Mouse (Mus musculus) brain, adult 10 weeks (tissue): ENCODE results near the gene Bcl2l2. TPM values are rescaled to one million over a fixed set of nuclear protein-coding genes. Genes with fewer than 3 reads are reported as not detected.

Experiments used
- polyA plus RNA-seq: library from polyadenylated mRNA; stranded (reverse); fragments of 350-450 nt; fragmentation: Illumina TruSeq; extraction: RNeasy Lipid Tissue Mini Kit (QIAGEN cat#74804); gene quantifications from one replicate; pipeline ENCODE4 v1.2.3, GENCODE M21; 2015; ENCODE audit warnings: low read depth, low replicate concordance

The Bcl2l2 gene
- 100 TPM for polyA plus RNA-seq

DNA sequence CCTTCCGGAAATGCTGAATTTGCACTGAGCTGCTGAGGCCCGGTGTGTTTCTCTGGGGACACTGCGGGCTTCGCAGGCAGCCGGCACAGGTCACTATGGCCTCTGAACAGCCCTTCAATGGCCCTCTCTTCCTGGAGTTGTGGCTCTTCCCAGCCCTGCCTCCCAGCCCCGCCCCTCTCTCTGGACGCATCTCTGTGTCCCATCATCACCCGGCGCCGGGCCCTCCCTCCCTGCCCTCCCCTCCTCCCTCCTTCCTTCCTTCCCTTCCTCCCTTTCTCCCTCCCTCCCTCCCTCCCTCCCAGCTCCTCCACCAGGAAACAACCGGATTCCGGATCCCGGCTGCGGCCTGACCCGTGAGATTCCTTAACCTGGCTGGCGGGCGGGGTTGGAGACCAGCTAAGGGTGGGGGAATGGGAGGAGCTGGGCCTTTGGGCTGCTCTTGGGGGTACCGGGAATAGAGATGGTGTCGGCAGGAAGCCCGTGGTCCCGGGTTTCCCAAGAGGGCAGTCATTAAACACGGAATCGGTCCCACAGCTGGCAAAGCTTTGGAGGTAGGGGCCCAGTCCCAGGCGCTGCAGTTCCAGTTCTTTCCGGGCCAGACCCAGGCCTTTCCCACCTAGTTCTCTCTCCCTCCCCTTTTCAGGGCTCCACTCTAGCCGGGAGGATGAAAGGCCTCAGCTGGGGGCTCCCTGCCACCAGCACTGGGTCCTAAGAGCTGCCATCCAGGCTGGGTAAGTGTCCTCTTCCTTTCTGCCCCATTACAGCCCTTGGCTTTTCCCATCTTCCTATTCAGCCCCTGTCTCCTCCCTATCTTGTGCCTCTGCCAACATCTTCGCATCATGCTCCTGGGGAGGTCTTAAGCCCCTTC is at the start of gene Bcl2l2, which contains the start of gene Gm20521:
Gene Bcl2l2, plus strand, starts transcription at position 224 of the 868 bp plus-strand sequence.
Gene Gm20521, plus strand, starts transcription at position 288 of the 868 bp plus-strand sequence.

DNA sequence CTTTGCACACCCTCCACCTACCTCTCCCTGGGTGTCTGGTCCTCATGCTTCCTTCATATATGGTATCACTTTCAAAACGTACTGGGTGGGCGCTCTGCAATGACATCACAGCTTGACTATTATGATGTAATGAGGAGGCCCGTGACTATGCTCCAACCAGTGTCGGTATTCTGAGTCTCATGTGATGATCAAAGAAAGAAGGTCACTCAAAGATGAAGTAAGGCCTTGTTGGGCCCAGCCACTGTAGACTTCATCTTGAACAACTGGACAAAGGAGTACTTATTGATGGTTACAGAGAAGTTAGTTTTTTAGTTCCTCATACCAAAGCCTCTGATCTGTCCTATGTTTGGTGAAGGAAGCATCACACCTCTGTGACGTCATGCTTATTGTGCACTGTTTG is 12.3 kb upstream of the Bcl2l2 start, which contains the start of gene Homez:
Gene Homez, minus strand, starts transcription at position 101 of the 400 bp plus-strand sequence.

DNA sequence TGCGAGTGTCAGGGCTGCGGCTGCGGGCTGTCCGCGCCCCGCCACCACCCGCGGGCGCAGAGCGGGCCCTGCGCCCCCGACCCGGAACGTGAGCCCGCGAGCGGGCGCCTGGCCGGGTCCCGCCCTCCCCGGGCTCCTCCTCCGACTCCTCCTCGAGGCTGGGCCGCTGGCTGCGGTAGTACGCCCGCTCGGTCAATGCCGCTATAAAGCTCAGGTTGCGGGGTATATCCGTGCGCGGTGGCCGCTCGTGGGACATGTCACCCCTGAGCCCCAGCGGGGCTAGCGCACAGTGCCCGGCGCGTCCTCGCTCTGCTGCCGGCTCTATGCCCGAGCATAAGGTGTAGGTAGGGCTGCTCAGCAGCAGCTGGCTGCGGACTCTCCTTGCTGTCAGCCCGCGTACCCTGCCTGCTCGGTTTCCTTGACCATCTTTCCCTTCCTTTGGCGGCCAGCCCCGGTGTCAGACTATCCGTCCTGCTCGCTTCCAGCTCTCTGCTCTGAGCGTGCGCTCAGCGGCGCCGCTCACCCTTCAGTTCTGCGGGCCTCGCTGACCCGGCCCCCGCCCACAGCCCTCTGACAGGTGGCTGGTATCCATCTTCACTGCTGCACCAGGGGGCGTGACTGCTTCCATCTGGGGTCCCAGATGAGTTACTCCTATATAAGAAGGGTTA is 6.0 kb upstream of the Bcl2l2 start, which contains the start of gene Ppp1r3e:
Gene Ppp1r3e, minus strand, starts transcription at position 503 of the 668 bp plus-strand sequence.

DNA sequence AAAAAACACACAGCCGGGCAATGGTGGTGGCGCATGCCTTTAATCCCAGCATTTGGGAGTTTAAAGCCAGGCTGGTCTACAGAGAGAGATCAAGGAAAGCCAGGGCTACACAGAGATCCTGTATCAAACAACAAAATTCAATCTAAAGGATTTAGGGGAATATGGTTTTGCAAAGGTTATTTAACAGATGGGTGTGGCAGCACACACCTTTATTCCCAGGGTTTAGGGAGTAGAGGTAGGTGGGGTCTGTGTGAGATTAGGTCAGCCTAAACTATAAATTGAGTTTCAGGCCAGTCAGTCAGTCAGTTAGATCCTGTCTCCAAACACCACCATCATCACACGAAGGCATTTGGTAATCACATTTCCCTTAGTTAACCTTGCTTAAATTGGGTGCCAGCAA is 9.0 kb downstream of the Bcl2l2 start, which contains the start of gene Pabpn1:
Gene Pabpn1, plus strand, starts transcription at position 301 of the 400 bp plus-strand sequence.

DNA sequence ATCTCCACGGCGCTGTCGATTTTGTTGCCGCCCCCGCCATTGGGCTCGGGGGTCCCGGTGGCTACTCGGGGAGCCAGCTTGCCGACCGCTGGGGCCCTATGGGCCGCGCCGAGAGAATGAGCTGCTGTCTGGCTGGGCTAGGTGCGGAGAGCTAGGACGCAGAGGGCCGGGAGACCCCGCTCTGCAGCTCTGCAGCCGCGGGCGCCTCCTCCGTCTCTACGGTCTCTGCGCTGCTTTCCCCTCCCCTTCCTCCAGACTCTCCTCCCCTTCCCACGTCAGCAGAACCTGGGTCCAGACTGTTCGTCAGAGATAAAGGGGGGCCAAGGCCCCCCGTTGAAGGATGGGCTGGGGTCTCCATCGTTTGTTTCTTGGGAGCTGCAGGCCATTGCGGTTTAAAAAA is 29.7 kb downstream of the Bcl2l2 start, which contains the start of gene Slc22a17:
Gene Slc22a17, minus strand, starts transcription at position 247 of the 400 bp plus-strand sequence.

DNA sequence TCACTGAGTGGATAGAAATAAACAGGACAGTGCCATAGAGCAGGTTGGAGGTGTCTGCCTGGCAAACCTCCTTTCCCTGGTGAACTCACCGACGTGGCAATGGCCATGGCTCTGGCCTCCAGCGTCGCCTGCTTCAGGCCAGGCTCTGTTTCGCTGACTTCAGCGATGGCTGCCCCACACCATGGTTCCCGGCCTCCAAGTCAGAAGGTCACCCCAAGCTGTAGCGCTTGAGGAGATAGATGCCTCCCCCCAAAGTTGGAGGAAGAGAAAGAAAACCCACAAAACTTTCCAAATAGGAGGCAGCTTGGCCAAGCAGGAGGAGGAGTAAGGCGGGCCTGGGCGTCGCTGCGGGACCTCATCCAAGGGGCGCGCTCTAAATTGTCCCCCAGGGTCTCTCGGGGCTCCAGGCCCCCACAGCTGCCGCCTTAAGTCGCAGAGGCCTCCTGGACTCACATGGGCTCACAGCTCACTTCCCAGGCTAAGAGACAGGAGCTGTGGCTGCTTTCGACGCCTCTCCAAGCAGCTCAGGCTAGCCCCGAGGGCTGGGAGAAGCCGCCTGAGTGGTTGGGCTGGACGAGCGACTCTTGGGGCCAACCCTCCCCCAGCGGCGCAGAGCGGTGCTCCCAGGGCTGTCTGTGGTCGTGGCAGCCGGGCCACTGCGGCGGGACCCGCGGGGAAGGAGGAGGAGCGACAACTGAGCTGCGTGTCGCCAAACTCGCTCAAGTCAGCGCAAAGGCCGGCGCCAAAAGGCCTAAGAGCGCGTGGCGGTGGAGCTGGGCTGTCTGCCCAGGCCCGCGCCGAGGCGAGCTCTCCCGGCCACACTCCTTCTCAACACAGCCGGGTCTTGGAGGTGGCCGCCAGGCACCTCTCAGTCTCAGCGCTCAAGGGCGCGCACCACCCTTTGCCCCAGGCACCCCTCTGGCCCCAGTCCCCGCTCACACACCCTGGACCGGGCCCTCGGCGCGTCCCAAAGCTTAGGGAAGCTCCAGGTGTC is 42.5 kb downstream of the Bcl2l2 start, which contains the start of gene Efs:
Gene Efs, minus strand, starts transcription at position 778 of the 994 bp plus-strand sequence.

DNA sequence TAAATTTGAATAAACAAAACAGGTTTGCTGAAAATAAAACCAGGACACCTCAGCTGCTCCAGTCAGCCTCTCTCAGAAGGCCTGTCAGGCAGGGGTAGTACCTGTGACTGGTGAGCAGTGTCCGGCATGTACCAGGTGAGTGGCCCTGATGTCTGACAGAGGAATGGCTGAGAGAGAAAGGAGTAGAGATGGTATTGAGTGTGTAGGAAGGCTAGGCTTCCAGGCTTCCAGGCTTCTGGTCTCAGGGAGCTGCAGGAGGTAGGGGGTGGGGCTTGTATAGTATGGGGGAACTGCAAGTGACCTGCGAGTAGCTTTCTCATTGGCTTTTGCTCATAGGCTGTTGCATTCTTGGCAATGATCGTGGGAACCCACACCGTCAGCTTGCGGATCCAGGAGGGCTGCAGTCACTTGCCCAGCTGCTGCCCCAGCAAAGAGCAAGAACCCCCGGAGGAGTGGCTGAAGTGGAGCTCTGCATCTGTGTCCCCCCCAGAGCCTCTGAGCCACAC is 49.5 kb downstream of the Bcl2l2 start, which contains the start of gene Il25:
Gene Il25, plus strand, starts transcription at position 51 of the 506 bp plus-strand sequence.

DNA sequence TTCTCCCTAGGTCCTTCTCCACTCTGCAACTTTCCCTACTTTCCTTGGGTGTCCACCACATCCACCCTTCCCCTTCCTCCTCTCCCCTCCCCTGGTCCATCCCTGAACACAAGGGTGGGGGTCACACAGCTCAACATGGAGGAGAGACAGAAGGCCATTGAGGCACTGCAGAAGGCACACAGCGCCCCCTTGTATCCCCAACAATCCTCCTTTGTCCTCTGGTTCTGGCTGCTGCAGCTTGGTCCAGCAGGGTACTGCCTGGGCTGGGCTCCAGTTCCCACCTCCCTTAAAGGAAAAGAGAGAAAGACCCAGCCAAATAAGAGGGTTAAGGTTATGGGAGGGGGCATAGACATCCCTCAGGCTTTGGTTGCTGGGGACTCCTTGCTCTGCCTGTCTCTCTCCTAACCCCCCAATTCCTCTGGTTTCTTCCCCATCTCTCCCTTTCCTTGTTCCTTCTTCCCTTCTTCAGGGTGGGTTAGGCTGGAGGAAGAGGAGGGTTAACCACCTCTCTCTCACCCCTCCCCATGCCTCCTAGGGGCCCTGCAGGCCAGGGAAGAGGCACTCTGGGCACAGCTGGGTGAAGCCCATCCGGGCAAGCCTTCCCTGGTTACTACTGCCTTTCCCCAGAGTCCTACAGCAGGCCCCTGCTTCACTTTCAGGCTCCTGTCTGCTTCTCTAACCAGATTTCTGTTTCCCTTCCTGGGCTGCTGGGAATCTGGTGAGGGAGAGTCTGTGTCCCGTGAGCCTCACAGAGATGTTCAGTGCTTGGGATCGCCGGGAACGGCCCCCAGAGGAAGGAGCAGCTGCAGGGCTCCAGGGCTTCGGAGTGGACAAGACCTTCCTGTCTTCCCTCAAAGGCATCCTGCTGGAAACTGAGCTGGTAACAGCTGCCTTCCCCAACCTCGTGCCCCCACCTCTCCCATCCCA is 53.0 kb downstream of the Bcl2l2 start, which contains the start of gene Cmtm5:
Gene Cmtm5, plus strand, starts transcription at position 358 of the 927 bp plus-strand sequence.

Other genes starting within 250 kb of the Bcl2l2 start
- gene Gm17606, start 242.4 kb upstream of the Bcl2l2 start, polyA plus RNA-seq: not detected
- 6.1 TPM for gene Cdh24, start 242.0 kb upstream of the Bcl2l2 start, polyA plus RNA-seq
- gene 1700123O20Rik, start 197.2 kb upstream of the Bcl2l2 start, polyA plus RNA-seq: 31.4 TPM
- 136 TPM for gene Acin1, start 196.4 kb upstream of the Bcl2l2 start, polyA plus RNA-seq
- gene Gm29776, start 184.5 kb upstream of the Bcl2l2 start, polyA plus RNA-seq: not detected
- gene Cebpe, start 171.2 kb upstream of the Bcl2l2 start, polyA plus RNA-seq: not detected
- 35.8 TPM for gene Slc7a8, start 101.4 kb upstream of the Bcl2l2 start, polyA plus RNA-seq
- not detected for gene Rnf212b, start 69.2 kb upstream of the Bcl2l2 start, polyA plus RNA-seq
- 11.7 TPM for gene Homez, start 12.4 kb upstream of the Bcl2l2 start, polyA plus RNA-seq
- gene Ppp1r3e, start 5.8 kb upstream of the Bcl2l2 start, polyA plus RNA-seq: 18.4 TPM
- not detected for gene Gm20521, start 64 bp downstream of the Bcl2l2 start, polyA plus RNA-seq
- gene Pabpn1, start 9.1 kb downstream of the Bcl2l2 start, polyA plus RNA-seq: 242 TPM
- gene Slc22a17, start 29.8 kb downstream of the Bcl2l2 start, polyA plus RNA-seq: 521 TPM
- gene Efs, start 42.7 kb downstream of the Bcl2l2 start, polyA plus RNA-seq: 10.0 TPM
- gene Il25, start 49.3 kb downstream of the Bcl2l2 start, polyA plus RNA-seq: not detected
- 113 TPM for gene Cmtm5, start 52.9 kb downstream of the Bcl2l2 start, polyA plus RNA-seq
- gene Myh6, start 83.5 kb downstream of the Bcl2l2 start, polyA plus RNA-seq: 1.4 TPM
- gene Gm17428, start 93.6 kb downstream of the Bcl2l2 start, polyA plus RNA-seq: not detected
- 17.5 TPM for gene Myh7, start 111.2 kb downstream of the Bcl2l2 start, polyA plus RNA-seq
- gene Ngdn, start 132.1 kb downstream of the Bcl2l2 start, polyA plus RNA-seq: 34.0 TPM
- 15.5 TPM for gene Zfhx2, start 208.9 kb downstream of the Bcl2l2 start, polyA plus RNA-seq
- 28.1 TPM for gene Thtpa, start 211.4 kb downstream of the Bcl2l2 start, polyA plus RNA-seq
- gene Ap1g2, start 223.2 kb downstream of the Bcl2l2 start, polyA plus RNA-seq: 7.5 TPM
- 157 TPM for gene Jph4, start 233.6 kb downstream of the Bcl2l2 start, polyA plus RNA-seq